Comparison of ENCODE assay signal across 7 mouse cellular contexts in genomic region chr7:4138181-4138580, GRCm38 (mm10). TPM values are rescaled to one million over a fixed set of nuclear protein-coding genes. Genes with fewer than 3 reads are reported as not detected.
DNase-seq lines count a peak whose midpoint lies in the region; ATAC-seq and TF ChIP-seq lines count a peak whose summit lies in the region.

No protein-coding gene starts in this region.

- 62% methylated on average over 2 of the region's 2 CpGs for WGBS in lung, postnatal 0 days
- WGBS in forebrain, embryonic 15.5 days, result 83% methylated on average over 2 of the region's 2 CpGs
- WGBS in limb, embryonic 14.5 days, result 91% methylated on average over 2 of the region's 2 CpGs
- 78% methylated on average over 2 of the region's 2 CpGs for WGBS in stomach, embryonic 16.5 days

- H3K36me3 ChIP-seq in lung, postnatal 0 days (ENCODE audit: insufficient read depth, low read length), result peaks cover 45% of the 10 kb centered on the region
- peaks cover 51% of the 10 kb centered on the region for H3K36me3 ChIP-seq in forebrain, embryonic 15.5 days
- peaks cover 49% of the 10 kb centered on the region for H3K36me3 ChIP-seq in limb, embryonic 14.5 days (ENCODE audit: control insufficient read depth, insufficient read depth, low read length)
- peaks cover 22% of the 10 kb centered on the region for H3K36me3 ChIP-seq in stomach, embryonic 16.5 days (ENCODE audit: control insufficient read depth, insufficient read depth, low read length)

- no peak for TF ChIP-seq POLR2A in limb, embryonic 14.5 days (IDR thresholded peaks at IDR 0.05; ENCODE audit: borderline replicate concordance, extremely low read depth, insufficient read depth, insufficient read length)

- peak overlapping the region; percentile 86 for H3K4me2 ChIP-seq in lung, postnatal 0 days (replicated peaks; ENCODE audit: low read depth, low read length)
- peak overlapping the region; percentile 82 for H3K4me2 ChIP-seq in forebrain, embryonic 15.5 days (replicated peaks)
- H3K4me2 ChIP-seq in limb, embryonic 14.5 days (replicated peaks; ENCODE audit: low read depth, low read length, severe bottlenecking), result peak overlapping the region; percentile 67
- H3K4me2 ChIP-seq in stomach, embryonic 16.5 days (ENCODE audit: low read depth, low read length), result peak overlapping the region; percentile 74

- H3K4me1 ChIP-seq in lung, postnatal 0 days (ENCODE audit: insufficient read depth, low read depth, low read length), result 0 out of 2 replicates have a peak, but pooled peaks cover 3% of the 10 kb centered on the region
- H3K4me1 ChIP-seq in forebrain, embryonic 15.5 days, result peaks cover 25% of the 10 kb centered on the region
- peaks cover 6% of the 10 kb centered on the region; the same call in 1 of the 2 replicates for H3K4me1 ChIP-seq in limb, embryonic 14.5 days (ENCODE audit: control insufficient read depth, insufficient read depth, low read length)
- peaks cover 16% of the 10 kb centered on the region for H3K4me1 ChIP-seq in stomach, embryonic 16.5 days (ENCODE audit: control insufficient read depth, insufficient read depth, low read length)

- DNase-seq in lung, postnatal 0 days (ENCODE audit: low spot score), result no peak
- DNase-seq in lung, postnatal 36 days, result no peak
- DNase-seq in limb, embryonic 14.5 days (ENCODE audit: low spot score), result no peak
- no peak for DNase-seq in B cell, adult 2 months
- DNase-seq in thymus, postnatal 36 days, result no peak

- no peak overlapping the region for H3K27ac ChIP-seq in lung, postnatal 0 days (ENCODE audit: low read length)
- H3K27ac ChIP-seq in forebrain, embryonic 15.5 days (replicated peaks), result no peak overlapping the region
- H3K27ac ChIP-seq in limb, embryonic 14.5 days (replicated peaks; ENCODE audit: low read depth, low read length), result no peak overlapping the region
- H3K27ac ChIP-seq in stomach, embryonic 16.5 days (ENCODE audit: low read length), result no peak overlapping the region

- peak overlapping the region; percentile 79; the same call in 1 of the 2 replicates for H3K4me3 ChIP-seq in lung, postnatal 0 days (ENCODE audit: low read depth, low read length)
- peak overlapping the region; percentile 95 for H3K4me3 ChIP-seq in forebrain, embryonic 15.5 days
- peak overlapping the region; percentile 91; the same call in 1 of the 2 replicates for H3K4me3 ChIP-seq in limb, embryonic 14.5 days (replicated peaks; ENCODE audit: low read length)
- H3K4me3 ChIP-seq in stomach, embryonic 16.5 days (replicated peaks; ENCODE audit: low read length), result peak overlapping the region; percentile 93

- no peak for ATAC-seq in lung, postnatal 0 days
- ATAC-seq in forebrain, embryonic 15.5 days (replicated peaks), result no peak
- ATAC-seq in limb, embryonic 14.5 days (ENCODE audit: low FRiP score, low read depth), result no peak
- no peak for ATAC-seq in stomach, embryonic 16.5 days (ENCODE audit: insufficient read depth, low FRiP score)

- H3K27me3 ChIP-seq in lung, postnatal 0 days (replicated peaks; ENCODE audit: insufficient read depth, low read length), result no peaks in the 10 kb centered on the region
- no peaks in the 10 kb centered on the region for H3K27me3 ChIP-seq in forebrain, embryonic 15.5 days
- no peaks in the 10 kb centered on the region for H3K27me3 ChIP-seq in limb, embryonic 14.5 days (ENCODE audit: control insufficient read depth, insufficient read depth, low read length)
- no peaks in the 10 kb centered on the region for H3K27me3 ChIP-seq in stomach, embryonic 16.5 days (ENCODE audit: control insufficient read depth, insufficient read depth, low read length)

- peak overlapping the region; percentile 83; the same call in 1 of the 2 replicates for H3K9ac ChIP-seq in lung, postnatal 0 days (replicated peaks; ENCODE audit: low read depth)
- H3K9ac ChIP-seq in forebrain, embryonic 15.5 days (replicated peaks), result peak overlapping the region; percentile 91; the same call in 1 of the 2 replicates
- H3K9ac ChIP-seq in limb, embryonic 14.5 days (ENCODE audit: low read depth, low read length, severe bottlenecking), result no peak overlapping the region
- peak overlapping the region; percentile 95 for H3K9ac ChIP-seq in stomach, embryonic 16.5 days (ENCODE audit: low read length)

- TF ChIP-seq CTCF in lung, postnatal 0 days (IDR thresholded peaks at IDR 0.05), result no peak

- TF ChIP-seq EP300 in lung, postnatal 0 days (IDR thresholded peaks at IDR 0.05), result no peak

- no peaks in the 10 kb centered on the region for H3K9me3 ChIP-seq in lung, postnatal 0 days (ENCODE audit: low read length)
- no peaks in the 10 kb centered on the region for H3K9me3 ChIP-seq in forebrain, embryonic 15.5 days
- H3K9me3 ChIP-seq in limb, embryonic 14.5 days (ENCODE audit: control insufficient read depth, low read length), result no peaks in the 10 kb centered on the region
- H3K9me3 ChIP-seq in stomach, embryonic 16.5 days (replicated peaks; ENCODE audit: control insufficient read depth, low read length), result no peaks in the 10 kb centered on the region

RNA-seq across cellular contexts. Expression of gene Leng8, which starts 1.3 kb away (rescaled TPM):
- 28.0 and 29.6 TPM in 2 replicates for polyA plus RNA-seq in lung, postnatal 0 days (2015; fragmentation: Nextera tagmentation; extraction: Ambion mirVana)
- polyA plus RNA-seq in forebrain, embryonic 15.5 days (2015; fragmentation: Nextera tagmentation; extraction: Ambion mirVana), result 78.8 and 85.9 TPM in 2 replicates
- polyA plus RNA-seq in limb, embryonic 14.5 days (2012; rRNA removed), result 365 and 505 TPM in 2 replicates
- 45.8 and 53.6 TPM in 2 replicates for polyA plus RNA-seq in limb, embryonic 14.5 days (2014; fragmentation: Nextera tagmentation; extraction: Ambion mirVana)
- polyA plus RNA-seq in stomach, embryonic 16.5 days (2015; fragmentation: Nextera tagmentation; extraction: Ambion mirVana), result 50.9 and 51.4 TPM in 2 replicates

RNA-seq across cellular contexts. Expression of gene Leng9, which starts 12.0 kb away (rescaled TPM):
- 7.6 and 7.7 TPM in 2 replicates for polyA plus RNA-seq in lung, postnatal 0 days (2015; fragmentation: Nextera tagmentation; extraction: Ambion mirVana)
- polyA plus RNA-seq in forebrain, embryonic 15.5 days (2015; fragmentation: Nextera tagmentation; extraction: Ambion mirVana), result 4.8 and 5.7 TPM in 2 replicates
- 3.6 and 3.9 TPM in 2 replicates for polyA plus RNA-seq in limb, embryonic 14.5 days (2012; rRNA removed)
- polyA plus RNA-seq in limb, embryonic 14.5 days (2014; fragmentation: Nextera tagmentation; extraction: Ambion mirVana), result 3.4 and 3.9 TPM in 2 replicates
- polyA plus RNA-seq in stomach, embryonic 16.5 days (2015; fragmentation: Nextera tagmentation; extraction: Ambion mirVana), result 6.0 and 6.3 TPM in 2 replicates

RNA-seq across cellular contexts. Expression of gene Ttyh1, which starts 19.0 kb away (rescaled TPM):
- polyA plus RNA-seq in lung, postnatal 0 days (2015; fragmentation: Nextera tagmentation; extraction: Ambion mirVana), result 1.1 and 1.2 TPM in 2 replicates
- 105 and 106 TPM in 2 replicates for polyA plus RNA-seq in forebrain, embryonic 15.5 days (2015; fragmentation: Nextera tagmentation; extraction: Ambion mirVana)
- polyA plus RNA-seq in limb, embryonic 14.5 days (2012; rRNA removed), result 4.4 and 4.8 TPM in 2 replicates
- 1.9 and 2.6 TPM in 2 replicates for polyA plus RNA-seq in limb, embryonic 14.5 days (2014; fragmentation: Nextera tagmentation; extraction: Ambion mirVana)
- polyA plus RNA-seq in stomach, embryonic 16.5 days (2015; fragmentation: Nextera tagmentation; extraction: Ambion mirVana), result 8.6 and 10.0 TPM in 2 replicates

RNA-seq across cellular contexts. Expression of gene Cdc42ep5, which starts 26.5 kb away (rescaled TPM):
- polyA plus RNA-seq in lung, postnatal 0 days (2015; fragmentation: Nextera tagmentation; extraction: Ambion mirVana), result 46.7 and 51.1 TPM in 2 replicates
- polyA plus RNA-seq in forebrain, embryonic 15.5 days (2015; fragmentation: Nextera tagmentation; extraction: Ambion mirVana), result 4.1 and 6.0 TPM in 2 replicates
- 79.3 and 96.0 TPM in 2 replicates for polyA plus RNA-seq in limb, embryonic 14.5 days (2012; rRNA removed)
- 83.2 and 89.0 TPM in 2 replicates for polyA plus RNA-seq in limb, embryonic 14.5 days (2014; fragmentation: Nextera tagmentation; extraction: Ambion mirVana)
- 81.9 and 86.4 TPM in 2 replicates for polyA plus RNA-seq in stomach, embryonic 16.5 days (2015; fragmentation: Nextera tagmentation; extraction: Ambion mirVana)
